Mouse (Mus musculus): ENCODE results near the gene Kcnj2. TPM values are rescaled to one million over a fixed set of nuclear protein-coding genes. Genes with fewer than 3 reads are reported as not detected.
A peak's percentile ranks its signal among the peaks of the same experiment; 100 is the strongest.

The Kcnj2 gene
- polyA plus RNA-seq, 1 experiment from 2014 or later = 2.2 TPM

DNA sequence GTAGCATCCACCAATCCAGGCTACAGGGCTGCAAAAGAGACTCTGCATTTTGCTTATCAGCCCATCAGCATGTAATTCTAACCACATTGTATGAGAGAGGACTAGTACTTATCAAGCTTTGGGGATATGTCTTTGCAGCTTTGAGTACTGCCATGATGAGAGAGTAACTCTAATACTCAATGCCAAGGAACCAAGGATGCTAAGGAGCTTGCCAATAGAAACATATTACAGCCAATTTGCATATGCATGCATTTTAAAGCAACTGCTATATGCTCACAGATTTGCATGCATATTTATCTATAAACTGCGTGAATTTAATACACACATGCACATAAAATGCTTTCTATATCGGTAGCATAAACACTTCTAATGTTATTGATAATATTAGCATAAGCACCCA, 34.2 kb downstream of the Kcnj2 start:
- ATAC-seq (no peak), DNase-seq (ENCODE audit: low spot score) (no peak)
- Histone ChIP-seq H3K9me3 (ENCODE audit: low read length) (no peaks in the 10 kb centered on the region), H3K9ac (replicated peaks; ENCODE audit: low read depth) (no peak overlapping the region), H3K4me3 (ENCODE audit: low read depth, low read length) (no peak overlapping the region), H3K27me3 (replicated peaks; ENCODE audit: insufficient read depth, low read length) (no peaks in the 10 kb centered on the region), H3K4me2 (replicated peaks; ENCODE audit: low read depth, low read length) (no peak overlapping the region), H3K36me3 (ENCODE audit: insufficient read depth, low read length) (no peaks in the 10 kb centered on the region), H3K27ac (ENCODE audit: low read length) (no peak overlapping the region), H3K4me1 (ENCODE audit: insufficient read depth, low read depth, low read length) (no peaks in the 10 kb centered on the region)
- TF ChIP-seq CTCF (IDR thresholded peaks at IDR 0.05) (no peak), EP300 (IDR thresholded peaks at IDR 0.05) (no peak)
- 88% methylated on average over 2 of the region's 2 CpGs for WGBS

DNA sequence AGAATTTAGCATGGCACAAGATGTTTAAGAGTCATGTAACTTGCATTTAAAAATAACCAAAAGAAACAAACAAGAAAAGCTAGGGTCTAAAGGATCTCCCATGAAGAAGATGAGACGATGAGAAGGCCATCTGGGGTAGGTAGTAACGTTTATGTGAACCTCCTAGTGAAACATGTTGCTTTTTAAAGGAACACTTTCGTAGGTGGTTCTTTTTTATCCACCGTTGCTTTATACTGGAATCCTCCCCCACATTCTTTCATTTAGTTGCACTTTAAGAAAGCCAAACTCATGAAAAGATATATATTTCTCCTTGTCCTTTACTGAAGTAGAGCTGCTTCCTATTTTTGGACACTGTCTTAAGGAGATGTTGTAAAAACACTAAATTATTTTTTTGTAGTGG, 34.7 kb downstream of the Kcnj2 start:
- Histone ChIP-seq H3K4me3 (ENCODE audit: low read depth, low read length) (no peak overlapping the region), H3K4me2 (replicated peaks; ENCODE audit: low read depth, low read length) (no peak overlapping the region), H3K27me3 (replicated peaks; ENCODE audit: insufficient read depth, low read length) (no peaks in the 10 kb centered on the region), H3K9me3 (ENCODE audit: low read length) (no peaks in the 10 kb centered on the region), H3K4me1 (ENCODE audit: insufficient read depth, low read depth, low read length) (no peaks in the 10 kb centered on the region), H3K9ac (replicated peaks; ENCODE audit: low read depth) (no peak overlapping the region), H3K27ac (ENCODE audit: low read length) (no peak overlapping the region), H3K36me3 (ENCODE audit: insufficient read depth, low read length) (no peaks in the 10 kb centered on the region)
- ATAC-seq (no peak), DNase-seq (ENCODE audit: low spot score) (no peak)
- no peak for TF ChIP-seq EP300 (IDR thresholded peaks at IDR 0.05)
- TF ChIP-seq CTCF (IDR thresholded peaks at IDR 0.05) = no peak
- WGBS = 82% methylated on average over 4 of the region's 4 CpGs

DNA sequence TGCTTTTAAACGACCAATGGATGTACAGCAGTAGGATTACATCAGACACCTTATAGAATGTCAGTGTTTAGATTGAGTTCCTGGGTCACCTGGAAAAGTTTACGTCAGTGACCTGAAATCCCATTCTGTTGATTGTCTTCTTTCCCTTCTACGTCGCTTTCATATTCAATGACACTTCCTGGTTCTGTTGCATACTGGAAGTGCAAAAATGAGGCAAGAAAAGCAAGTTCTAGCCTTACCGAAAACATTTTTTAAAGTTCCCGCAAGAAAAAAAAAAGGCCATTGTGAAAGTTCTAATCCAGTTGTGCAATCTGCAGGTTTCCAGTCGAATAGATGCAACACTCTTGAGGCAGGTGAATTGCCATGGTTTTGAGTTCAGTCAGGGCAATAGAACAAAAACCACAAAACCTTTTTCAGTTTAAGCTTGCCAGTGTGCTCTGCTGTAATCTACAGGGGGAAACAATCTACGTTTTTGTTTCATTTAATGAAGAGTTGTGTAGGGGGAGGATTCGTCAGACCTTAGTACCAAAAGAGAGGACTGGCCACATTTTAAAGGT, 35.7 kb downstream of the Kcnj2 start:
- Histone ChIP-seq H3K4me3 (ENCODE audit: low read depth, low read length) (no peak overlapping the region), H3K27me3 (replicated peaks; ENCODE audit: insufficient read depth, low read length) (no peaks in the 10 kb centered on the region), H3K36me3 (ENCODE audit: insufficient read depth, low read length) (no peaks in the 10 kb centered on the region), H3K9ac (replicated peaks; ENCODE audit: low read depth) (no peak overlapping the region), H3K4me1 (ENCODE audit: insufficient read depth, low read depth, low read length) (no peaks in the 10 kb centered on the region), H3K9me3 (ENCODE audit: low read length) (no peaks in the 10 kb centered on the region), H3K4me2 (replicated peaks; ENCODE audit: low read depth, low read length) (no peak overlapping the region), H3K27ac (ENCODE audit: low read length) (no peak overlapping the region)
- no peak for TF ChIP-seq CTCF (IDR thresholded peaks at IDR 0.05)
- 64% methylated on average over 9 of the region's 9 CpGs for WGBS
- DNase-seq (ENCODE audit: low spot score) = no peak
- no peak for ATAC-seq

DNA sequence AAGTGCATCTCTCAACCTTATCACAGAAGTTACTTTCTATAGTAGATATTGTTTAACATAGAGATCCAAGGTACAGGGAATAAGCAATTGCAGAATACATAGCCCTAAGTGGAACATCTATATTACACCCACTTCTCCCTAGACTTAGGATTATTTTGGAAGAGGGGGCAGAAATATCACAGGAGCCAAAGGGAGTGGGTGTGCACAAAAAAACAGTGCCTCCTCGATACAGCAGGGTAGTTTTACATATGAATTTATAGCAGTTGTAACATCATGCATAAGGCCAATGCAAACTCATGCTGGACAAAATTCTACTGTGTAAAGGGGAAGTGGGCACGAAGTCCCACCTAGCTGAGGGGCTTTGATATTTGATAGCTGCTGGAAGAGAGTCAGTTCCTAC, 38.5 kb downstream of the Kcnj2 start:
- no peak overlapping the region for H3K4me3 ChIP-seq (ENCODE audit: low read depth, low read length)
- WGBS = 71% methylated on average over 2 of the region's 2 CpGs
- H3K27me3 ChIP-seq (replicated peaks; ENCODE audit: insufficient read depth, low read length) = no peaks in the 10 kb centered on the region
- no peak for ATAC-seq
- H3K27ac ChIP-seq (ENCODE audit: low read length) = no peak overlapping the region
- no peak for TF ChIP-seq EP300 (IDR thresholded peaks at IDR 0.05)
- no peak for TF ChIP-seq CTCF (IDR thresholded peaks at IDR 0.05)
- no peaks in the 10 kb centered on the region for H3K4me1 ChIP-seq (ENCODE audit: insufficient read depth, low read depth, low read length)
- no peak for DNase-seq (ENCODE audit: low spot score)
- H3K9me3 ChIP-seq (ENCODE audit: low read length) = no peaks in the 10 kb centered on the region
- H3K4me2 ChIP-seq (replicated peaks; ENCODE audit: low read depth, low read length) = no peak overlapping the region
- no peaks in the 10 kb centered on the region for H3K36me3 ChIP-seq (ENCODE audit: insufficient read depth, low read length)
- H3K9ac ChIP-seq (replicated peaks; ENCODE audit: low read depth) = no peak overlapping the region

DNA sequence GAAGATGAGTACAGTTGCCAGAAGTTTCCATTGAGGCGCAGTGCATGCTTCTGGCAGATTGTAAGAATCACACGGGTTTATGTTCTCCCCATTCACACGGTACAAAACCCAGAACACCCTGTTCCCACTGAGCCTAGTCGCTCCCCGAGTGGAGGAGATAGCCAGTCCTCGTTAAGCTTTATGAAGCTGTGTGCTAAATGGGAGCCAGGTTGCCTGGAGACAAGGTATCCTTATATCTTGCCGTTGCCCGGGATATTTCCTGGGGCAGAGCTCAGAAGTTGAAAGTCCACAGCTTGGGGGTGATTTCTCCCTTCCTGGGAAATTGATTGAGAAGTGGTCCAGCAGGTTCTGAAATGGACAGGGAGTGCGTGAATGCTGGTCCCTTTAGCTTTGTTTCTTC, 42.2 kb downstream of the Kcnj2 start:
- Histone ChIP-seq H3K4me1 (ENCODE audit: insufficient read depth, low read depth, low read length) (no peaks in the 10 kb centered on the region), H3K4me3 (ENCODE audit: low read depth, low read length) (no peak overlapping the region), H3K9ac (replicated peaks; ENCODE audit: low read depth) (no peak overlapping the region), H3K27me3 (replicated peaks; ENCODE audit: insufficient read depth, low read length) (no peaks in the 10 kb centered on the region), H3K4me2 (replicated peaks; ENCODE audit: low read depth, low read length) (no peak overlapping the region), H3K9me3 (ENCODE audit: low read length) (no peaks in the 10 kb centered on the region), H3K36me3 (ENCODE audit: insufficient read depth, low read length) (no peaks in the 10 kb centered on the region), H3K27ac (ENCODE audit: low read length) (no peak overlapping the region)
- DNase-seq (ENCODE audit: low spot score) = no peak
- WGBS = 61% methylated on average over 9 of the region's 9 CpGs
- ATAC-seq = no peak
- no peak for TF ChIP-seq EP300 (IDR thresholded peaks at IDR 0.05)
- no peak for TF ChIP-seq CTCF (IDR thresholded peaks at IDR 0.05)

DNA sequence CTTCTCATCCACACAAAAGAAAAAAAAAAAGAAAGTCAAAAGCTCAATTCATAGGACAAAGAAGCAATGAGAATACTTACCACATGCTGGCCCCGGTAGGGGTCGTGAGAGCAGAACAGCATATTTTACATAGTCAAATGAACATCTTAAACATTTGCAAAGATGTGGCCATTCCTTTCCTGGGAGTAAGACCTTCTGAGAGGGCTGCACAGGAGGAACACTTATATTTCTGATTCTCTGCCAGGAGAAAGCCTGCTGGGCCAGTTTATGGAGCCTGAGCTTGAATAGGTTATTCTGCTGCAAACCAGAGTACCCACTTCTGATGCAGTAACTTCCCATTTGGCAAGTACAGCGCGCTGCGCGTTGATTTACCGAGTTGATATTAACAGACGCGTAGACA, 55.5 kb downstream of the Kcnj2 start:
- ATAC-seq (peak; percentile 89), DNase-seq (ENCODE audit: low spot score) (peak; percentile 91)
- Histone ChIP-seq H3K9me3 (ENCODE audit: low read length) (no peaks in the 10 kb centered on the region), H3K4me1 (ENCODE audit: insufficient read depth, low read depth, low read length) (no peaks in the 10 kb centered on the region), H3K36me3 (ENCODE audit: insufficient read depth, low read length) (no peaks in the 10 kb centered on the region), H3K4me3 (ENCODE audit: low read depth, low read length) (no peak overlapping the region), H3K4me2 (replicated peaks; ENCODE audit: low read depth, low read length) (peak overlapping the region; percentile 19; the same call in 1 of the 2 replicates), H3K9ac (replicated peaks; ENCODE audit: low read depth) (no peak overlapping the region), H3K27me3 (replicated peaks; ENCODE audit: insufficient read depth, low read length) (no peaks in the 10 kb centered on the region), H3K27ac (ENCODE audit: low read length) (no peak overlapping the region)
- 36% methylated on average over 9 of the region's 9 CpGs for WGBS
- no peak for TF ChIP-seq CTCF (IDR thresholded peaks at IDR 0.05)
- TF ChIP-seq EP300 (IDR thresholded peaks at IDR 0.05) = peak; percentile 63; the same call in 1 of the 2 replicates

DNA sequence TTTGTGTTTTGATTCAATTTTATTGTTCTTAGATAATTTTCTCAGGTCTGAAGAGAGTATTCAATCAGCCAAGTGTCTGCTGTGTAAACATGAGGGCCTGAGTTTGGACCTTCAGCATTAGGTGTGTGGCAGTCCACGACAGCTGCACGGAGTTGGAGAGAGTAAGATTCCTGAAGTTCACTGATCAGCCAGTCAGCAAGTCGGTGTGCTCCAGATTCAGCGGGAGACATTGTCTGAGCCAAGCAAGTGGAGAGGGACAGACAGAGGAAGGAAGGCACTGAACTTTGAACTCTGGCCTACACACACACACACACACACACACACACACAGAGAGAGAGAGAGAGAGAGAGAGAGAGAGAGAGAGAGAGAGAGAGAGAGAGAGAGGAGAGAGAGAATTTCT, 57.4 kb downstream of the Kcnj2 start:
- DNase-seq (ENCODE audit: low spot score) (no peak), ATAC-seq (no peak)
- no peak overlapping the region for H3K4me3 ChIP-seq (ENCODE audit: low read depth, low read length)
- H3K27ac ChIP-seq (ENCODE audit: low read length) = no peak overlapping the region
- WGBS = 23% methylated on average over 4 of the region's 4 CpGs
- no peak overlapping the region for H3K9ac ChIP-seq (replicated peaks; ENCODE audit: low read depth)
- TF ChIP-seq CTCF (IDR thresholded peaks at IDR 0.05) (no peak), EP300 (IDR thresholded peaks at IDR 0.05) (no peak)
- H3K27me3 ChIP-seq (replicated peaks; ENCODE audit: insufficient read depth, low read length) = no peaks in the 10 kb centered on the region
- H3K9me3 ChIP-seq (ENCODE audit: low read length) = no peaks in the 10 kb centered on the region
- no peaks in the 10 kb centered on the region for H3K36me3 ChIP-seq (ENCODE audit: insufficient read depth, low read length)
- H3K4me1 ChIP-seq (ENCODE audit: insufficient read depth, low read depth, low read length) = no peaks in the 10 kb centered on the region
- no peak overlapping the region for H3K4me2 ChIP-seq (replicated peaks; ENCODE audit: low read depth, low read length)

All from lung, postnatal 0 days (tissue).